Mouse (Mus musculus) adrenal gland, adult 18-20 months (tissue): ENCODE results near the gene Dnah1. TPM values are rescaled to one million over a fixed set of nuclear protein-coding genes. Genes with fewer than 3 reads are reported as not detected.
A peak's percentile ranks its signal among the peaks of the same experiment; 100 is the strongest.

Source experiments
- DNase-seq, 2 experiments: peaks; one replicate each; pipeline ENCODE4 v3.0.0; 2021 to 2022; ENCODE audit warnings: low spot score in 2 of 2
- long read RNA-seq, 2 experiments: library from polyadenylated mRNA; stranded (forward); transcript quantifications; one replicate each; pipeline ENCODE4 v2.0.0; 2021
- total RNA-seq, 2 experiments: library from RNA; stranded (reverse); gene quantifications; 1 replicate in 1 of 2; 2 replicates in 1 of 2; pipeline ENCODE4 v1.2.3; 2021

Gene Dnah1
- 1 to 10 TPM; 1.5 to 2.0 TPM for total RNA-seq
- long read RNA-seq, experiment 1 = 0 reads
- long read RNA-seq, experiment 2, partial matches to known transcripts = 4 of 4 reads
- long read RNA-seq, experiment 2, other reads (novel, unspliced or antisense) = 0 of 4 reads

DNA sequence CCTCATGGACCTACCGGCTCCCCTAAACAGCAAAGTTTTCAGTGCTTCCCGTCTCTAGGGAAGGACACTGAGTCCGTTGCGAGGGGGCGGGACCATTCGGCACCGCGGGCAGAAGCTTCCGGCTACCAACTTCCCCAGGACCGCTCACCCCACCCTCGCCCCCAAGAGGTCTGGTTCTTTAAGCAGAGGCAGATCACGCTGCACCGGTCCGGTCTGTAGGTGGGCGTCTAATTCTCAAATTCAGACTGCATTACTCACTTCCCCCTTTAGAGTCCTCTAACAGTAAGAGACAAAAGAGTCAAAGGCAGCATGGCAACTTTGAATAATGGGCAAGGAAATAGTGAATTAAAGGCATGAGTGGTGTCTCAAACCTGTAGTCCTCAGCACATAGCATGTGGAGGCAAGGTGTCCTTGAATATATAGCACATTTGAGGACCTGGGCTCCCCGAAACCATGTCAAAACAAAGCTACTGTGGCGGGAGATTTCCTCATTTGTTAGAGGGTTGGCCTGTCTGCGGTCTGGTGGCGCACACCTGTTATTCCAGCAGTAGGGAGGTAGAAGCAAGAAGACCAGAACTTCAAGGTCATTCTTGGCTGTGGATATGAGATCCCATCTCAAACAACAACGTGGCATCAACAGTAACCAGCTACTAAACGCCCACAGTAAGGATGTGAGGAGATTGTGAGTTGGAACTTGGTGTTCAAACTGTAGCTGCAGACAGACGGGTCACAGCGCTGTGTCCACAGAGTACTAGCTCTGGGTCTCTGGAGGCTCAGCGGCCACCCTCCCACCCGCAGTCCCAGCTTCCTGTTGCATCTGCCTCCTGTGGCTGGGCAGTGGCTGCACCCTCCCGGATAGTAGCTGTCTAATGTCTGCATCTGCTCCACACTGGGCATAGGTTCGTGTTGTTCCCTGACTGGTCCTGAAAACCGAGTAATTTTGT is at the start of gene Dnah1:
TSS of gene Dnah1 (minus strand) at position 48 of the 944 bp plus-strand sequence.
- peak; percentile 17 to 52 for DNase-seq

DNA sequence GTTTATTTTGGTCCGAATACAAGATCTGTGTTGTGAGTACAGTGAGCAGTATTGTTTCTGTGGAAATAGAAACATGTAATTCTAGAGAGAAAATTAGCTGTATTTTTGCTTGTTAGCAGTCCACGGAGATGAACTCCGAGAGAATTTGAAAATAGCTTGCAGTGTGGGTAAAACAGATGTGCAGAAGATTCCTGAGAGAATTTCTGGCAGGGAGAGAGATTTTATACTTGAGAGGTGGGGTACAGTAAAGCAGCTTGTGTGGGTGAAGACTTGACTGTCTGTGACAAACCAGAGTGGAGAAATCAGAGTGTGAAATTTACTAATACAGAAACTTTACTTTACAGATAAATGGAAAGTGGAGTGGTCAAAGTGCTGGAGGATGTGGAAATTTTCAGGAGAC is 45.7 kb upstream of the Dnah1 start:
- DNase-seq = no peak

DNA sequence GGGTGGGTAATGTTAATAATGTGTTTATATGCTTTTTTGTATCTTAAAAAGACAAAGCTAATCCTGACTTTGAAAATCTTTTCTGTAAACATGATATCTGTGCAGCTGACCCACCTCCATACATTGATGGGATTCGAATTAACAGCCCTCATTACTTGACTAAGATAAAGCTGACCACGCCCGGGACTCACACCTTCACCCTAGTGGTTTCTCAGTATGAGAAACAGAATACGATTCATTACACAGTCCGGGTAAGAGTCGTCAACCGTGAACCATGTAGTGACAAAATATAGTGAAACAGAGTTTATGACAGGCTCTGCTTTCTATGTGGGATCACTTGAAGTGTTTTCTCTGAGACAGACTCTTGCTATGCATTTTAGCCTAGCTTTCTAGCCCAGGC is 44.3 kb upstream of the Dnah1 start:
- no peak for DNase-seq

DNA sequence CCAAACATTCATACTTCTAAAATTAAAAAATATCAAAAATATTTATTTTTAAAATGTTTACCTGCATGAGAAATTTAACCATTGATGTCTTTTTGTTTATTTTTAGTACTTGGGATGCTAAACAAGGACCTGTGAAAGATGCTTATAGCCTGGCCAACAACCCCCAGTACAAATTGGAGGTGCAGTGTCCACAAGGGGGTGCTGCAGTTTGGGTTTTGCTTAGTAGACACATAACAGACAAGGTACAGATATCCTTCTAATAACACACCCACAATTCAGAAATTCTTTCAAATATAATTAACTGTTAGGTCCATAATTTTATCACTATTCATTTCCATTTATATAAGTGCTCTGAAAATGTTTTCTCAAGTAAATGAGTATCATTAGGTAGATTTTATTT is 41.7 kb upstream of the Dnah1 start:
- peak; percentile 75 to 79 for DNase-seq

DNA sequence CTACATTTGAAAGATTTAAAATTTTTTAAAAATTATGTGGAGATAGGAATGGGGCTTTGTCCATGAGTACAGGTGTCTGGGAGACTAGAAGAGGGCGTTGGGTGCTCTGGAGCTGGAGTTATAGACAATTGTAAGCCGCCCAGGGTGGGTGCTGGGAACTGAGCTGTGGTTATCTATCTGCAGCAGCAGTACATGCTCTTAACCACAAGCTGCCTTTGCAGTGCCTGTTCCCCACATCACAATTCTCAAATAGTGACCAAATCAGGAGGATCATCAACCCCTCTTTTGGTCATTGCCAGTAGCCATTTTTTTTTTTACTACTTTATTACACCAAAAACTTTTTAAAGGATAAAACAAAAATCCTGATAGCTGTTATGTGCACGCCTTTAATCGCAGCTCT is 40.9 kb upstream of the Dnah1 start:
- no peak for DNase-seq

DNA sequence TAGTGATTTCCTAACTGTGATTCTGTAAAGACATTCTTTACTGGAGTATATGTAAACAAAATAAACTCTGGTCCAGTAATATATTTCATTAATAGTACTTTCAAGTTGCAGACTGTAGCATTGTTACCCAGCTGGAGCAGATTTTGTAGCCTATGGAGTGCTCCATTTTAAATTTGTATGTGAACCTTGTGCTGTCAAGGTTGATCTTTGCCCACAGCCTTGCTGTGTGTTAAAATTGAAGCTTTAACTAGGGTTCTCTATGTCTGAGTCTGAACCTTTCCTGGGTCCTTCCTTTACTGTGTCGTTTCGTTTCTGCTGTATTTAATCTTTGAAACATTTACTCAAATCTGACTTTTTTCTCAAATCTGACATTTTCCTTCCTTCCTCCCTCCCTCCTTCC is 38.5 kb upstream of the Dnah1 start:
- no peak for DNase-seq

DNA sequence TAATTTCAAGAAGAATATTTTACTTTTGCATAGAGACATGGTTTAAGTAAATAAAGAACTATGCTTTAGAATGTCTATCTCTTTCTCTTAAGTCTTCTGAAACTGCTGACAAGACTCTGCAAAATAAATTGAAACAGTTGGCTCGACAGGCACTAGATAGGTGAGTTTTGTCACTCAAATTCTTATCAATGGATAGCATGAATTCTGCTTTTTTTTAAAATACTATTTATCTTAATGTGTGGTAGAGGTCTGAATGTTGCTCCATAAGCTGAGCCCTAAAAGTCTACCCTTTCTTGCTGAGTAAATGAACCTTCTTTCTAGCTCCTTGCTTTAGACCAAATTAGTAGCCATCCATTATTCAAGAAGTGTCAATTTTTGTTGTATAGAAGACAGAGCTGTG is 21.7 kb upstream of the Dnah1 start:
- DNase-seq = no peak

DNA sequence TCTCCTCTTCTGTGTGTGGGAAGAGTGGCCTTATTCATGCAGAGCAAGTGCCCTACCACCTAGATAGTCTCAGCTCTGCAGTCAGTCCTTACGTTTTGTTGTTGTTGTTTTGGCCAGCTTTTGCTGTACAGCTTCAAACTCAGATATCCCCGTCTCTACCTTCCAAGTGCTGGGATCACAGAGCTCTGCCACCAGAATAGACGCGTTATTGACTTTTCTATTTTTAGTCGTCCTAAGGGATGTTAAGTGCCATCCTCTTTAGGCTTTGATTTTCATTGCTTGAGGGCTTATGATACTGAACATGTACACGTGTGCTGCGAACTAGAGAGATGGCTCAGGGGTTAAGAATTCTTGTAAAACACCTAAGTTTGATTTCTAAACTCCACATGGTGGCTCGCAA is 19.5 kb upstream of the Dnah1 start:
- DNase-seq = no peak

DNA sequence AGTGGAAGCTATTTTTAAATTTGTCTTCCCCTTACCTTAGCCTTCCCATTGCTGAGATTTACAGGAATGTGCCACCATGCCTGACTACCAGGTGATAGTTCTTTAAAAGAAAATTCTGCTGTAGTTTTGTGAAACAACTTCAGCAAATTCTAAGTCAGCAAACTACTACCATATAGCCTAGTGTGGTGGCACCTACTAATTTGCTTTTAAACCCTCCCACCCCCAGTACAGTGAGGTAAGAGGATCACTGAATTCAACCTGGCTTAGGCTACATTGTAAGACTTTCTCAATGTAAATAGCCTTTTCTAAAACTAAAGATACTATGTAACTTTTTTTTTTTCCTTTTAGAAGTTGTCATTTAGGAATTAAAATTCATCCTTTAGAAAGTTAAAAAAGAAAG is 14.3 kb upstream of the Dnah1 start:
- no peak for DNase-seq

DNA sequence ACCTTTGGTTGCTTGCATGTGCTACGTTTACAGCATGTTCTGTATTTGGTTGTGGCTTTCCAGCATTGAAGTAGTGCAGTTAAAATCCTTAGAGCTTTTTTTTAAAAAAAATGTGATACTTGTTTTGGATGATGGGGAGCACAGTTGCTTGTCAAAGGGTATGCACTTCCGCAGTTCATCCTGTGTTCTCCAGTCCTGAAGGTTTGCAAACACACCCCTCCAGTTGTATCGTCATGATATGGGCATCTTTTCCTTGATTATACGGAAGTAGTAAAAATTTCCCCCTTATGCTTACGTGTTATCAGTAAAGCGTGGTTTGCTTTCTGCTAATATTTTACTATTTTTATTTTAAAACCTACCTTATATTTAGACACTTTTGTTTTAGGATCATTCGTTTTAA is 13.7 kb upstream of the Dnah1 start:
- DNase-seq = no peak

DNA sequence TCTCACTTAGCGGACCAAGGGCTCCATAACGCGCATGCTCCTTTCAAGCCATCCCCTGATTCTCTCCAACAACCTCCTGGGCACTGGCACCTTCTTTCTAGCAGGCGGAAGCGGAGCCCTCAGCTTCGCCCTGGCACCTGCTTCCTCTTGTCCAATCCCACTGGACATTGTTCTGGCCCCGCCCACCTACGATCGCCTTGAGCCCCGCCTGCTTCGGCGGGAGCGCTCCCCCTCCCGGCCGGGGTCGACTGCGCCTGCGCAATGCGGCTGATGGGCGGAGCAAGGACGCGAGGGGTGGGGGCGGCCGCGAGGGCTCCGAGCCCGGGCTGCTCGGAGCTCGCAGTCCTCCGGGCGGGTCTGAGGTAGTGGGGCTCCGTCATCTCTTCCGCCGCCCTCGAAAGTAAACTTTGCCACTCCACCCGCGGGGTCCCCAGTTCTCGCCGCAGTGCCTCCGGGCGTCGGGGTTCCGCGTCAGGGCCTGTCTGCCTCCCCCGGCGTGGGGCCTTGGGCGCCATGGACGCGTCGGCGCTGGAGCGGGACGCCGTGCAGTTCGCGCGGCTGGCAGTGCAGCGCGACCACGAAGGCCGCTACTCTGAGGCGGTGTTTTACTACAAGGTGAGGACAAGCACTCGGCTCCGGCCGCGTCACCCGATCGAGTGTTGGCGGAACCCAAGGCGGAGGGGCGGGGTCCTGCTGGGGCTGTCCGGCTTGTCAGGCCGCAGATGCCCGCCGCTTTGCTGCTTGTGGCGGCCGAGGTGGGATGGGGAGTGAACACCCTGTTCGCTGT is 12.9 kb upstream of the Dnah1 start, which contains the start of gene Capn7:
TSS of gene Capn7 (plus strand) at position 270 of the 787 bp plus-strand sequence.
- peak; percentile 99 to 100 for DNase-seq

DNA sequence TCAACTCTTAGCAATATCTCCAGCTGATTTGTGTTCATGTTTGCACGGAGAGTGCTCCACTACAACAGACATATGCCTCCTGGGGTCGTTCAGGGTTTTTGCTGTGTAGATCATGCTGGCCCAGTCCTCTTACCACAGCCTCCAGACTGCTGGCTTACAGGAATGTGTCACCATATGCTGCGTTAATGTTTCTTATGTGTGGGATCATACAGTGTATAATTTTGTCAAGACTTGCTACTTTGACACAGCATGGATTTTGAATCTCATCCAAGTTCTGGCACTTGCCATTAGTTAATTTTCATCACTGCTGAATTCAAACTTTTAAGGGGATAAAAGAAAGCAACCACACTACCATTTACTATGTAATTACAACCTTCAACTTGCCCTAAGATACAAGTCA is 12.1 kb upstream of the Dnah1 start:
- no peak for DNase-seq

DNA sequence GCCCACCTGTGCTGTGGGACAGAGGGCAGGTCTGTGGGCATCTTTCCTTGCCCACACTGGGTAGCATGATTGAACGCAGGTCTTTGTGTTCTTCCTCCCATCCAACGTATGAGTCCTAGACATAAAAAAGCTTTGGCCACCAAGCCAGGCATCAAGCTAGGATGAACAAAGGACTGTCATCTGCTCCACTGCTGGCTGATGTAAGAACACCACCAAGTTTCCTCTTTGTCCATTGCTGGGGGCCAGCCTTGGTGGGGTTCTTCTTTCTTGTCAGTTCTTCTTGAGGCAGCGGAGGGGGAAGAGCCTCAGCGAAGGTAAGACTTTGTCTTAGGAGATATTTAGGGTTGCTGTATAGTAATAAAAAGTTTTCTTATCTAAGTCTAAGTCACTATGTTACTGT is 7.3 kb upstream of the Dnah1 start:
- no peak for DNase-seq

DNA sequence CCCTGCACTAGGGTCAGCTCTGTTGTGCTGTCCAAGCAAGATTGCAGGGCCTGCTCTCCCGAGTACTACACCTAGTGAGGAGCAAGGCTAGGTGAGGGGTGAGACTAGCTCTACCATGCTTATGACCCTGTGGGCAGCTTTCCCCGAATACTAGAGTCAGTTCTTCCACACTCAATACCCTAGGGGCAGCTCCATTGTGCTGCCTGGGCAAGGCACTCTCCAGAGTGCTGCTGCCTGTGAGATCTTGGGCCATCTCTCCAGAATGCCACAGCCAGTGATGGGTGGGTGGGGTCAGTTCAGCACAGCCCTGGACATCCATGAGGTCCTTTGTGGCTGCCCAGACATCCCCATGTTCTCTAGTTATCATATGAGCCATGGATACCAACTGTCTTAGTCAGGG is 6.0 kb upstream of the Dnah1 start:
- DNase-seq = no peak

DNA sequence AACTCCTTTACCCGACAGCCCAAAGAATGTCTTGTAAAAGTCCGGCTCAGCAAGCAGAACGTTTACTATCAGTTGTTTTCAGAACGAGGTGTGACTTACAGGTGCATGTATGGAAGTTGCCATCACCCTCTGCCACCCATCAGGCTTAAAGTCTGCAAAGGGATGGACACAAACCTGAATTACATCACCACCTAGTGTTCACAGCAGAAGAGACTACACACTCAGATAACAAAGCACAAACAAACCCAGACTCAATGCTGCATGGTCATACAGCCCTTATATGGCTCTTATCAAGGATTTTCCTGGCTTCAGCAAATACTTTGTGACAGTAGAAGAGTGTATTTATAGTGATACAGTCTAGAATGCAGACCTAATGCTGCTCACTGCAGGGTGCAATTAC is 4.0 kb upstream of the Dnah1 start:
- no peak for DNase-seq

DNA sequence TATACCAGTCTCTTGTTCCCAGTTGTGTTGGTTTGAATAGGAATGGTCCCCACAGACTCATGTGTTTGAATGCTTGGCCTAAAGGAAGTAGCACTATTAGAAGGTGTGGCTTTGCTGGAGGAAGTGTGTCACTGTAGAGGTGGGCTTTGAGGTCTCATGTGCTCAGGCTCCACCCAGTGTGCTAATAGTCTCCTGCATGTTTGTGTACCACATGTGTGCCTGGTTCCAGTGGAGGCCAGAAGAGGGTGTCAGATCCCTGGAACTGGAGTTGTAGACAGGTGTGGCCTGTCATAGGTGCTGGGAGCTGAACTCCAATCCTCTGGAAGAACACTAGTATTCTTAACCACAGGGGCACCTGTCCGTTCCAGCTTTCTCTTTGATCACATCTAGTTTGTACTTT is 3.5 kb upstream of the Dnah1 start:
- no peak for DNase-seq

DNA sequence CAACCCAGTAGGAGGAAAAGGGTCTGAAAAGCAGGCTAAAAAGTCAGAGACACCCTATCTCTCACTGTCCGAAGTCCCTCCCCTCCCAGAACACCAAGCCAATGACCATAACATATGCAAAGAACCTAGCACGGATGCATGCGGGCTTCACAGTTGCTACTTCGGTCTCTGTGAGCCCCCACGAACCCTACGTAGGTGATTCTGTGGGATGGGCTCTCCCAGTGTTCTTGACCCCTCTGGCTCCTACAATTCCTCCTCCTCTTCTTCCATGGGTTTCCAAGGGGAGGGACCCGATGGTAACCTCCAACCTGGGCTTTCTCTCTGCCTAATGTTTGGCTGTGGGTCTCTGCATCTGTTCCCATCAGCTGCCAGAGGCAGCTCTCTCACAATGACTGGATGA is 3.1 kb upstream of the Dnah1 start:
- DNase-seq = no peak

DNA sequence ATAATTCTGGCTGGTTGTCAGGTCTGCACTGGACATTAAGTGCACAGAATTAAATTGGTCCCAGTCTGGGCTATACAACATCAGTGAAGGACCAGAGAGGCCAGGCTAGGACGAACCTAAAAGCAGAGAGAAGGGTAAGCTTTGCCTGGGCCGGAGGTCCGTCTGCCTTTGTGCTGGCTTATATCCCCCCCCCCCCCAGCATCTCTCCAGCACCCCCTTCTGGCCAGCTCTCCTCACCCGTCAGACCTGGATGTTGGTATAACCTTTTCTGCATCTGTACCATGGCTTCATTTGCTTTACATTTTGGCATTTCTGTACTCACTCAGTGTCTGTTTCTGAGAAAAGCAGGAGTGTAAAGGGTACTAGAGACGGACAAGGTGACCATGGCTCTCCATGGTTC is 1.9 kb upstream of the Dnah1 start:
- DNase-seq = no peak

DNA sequence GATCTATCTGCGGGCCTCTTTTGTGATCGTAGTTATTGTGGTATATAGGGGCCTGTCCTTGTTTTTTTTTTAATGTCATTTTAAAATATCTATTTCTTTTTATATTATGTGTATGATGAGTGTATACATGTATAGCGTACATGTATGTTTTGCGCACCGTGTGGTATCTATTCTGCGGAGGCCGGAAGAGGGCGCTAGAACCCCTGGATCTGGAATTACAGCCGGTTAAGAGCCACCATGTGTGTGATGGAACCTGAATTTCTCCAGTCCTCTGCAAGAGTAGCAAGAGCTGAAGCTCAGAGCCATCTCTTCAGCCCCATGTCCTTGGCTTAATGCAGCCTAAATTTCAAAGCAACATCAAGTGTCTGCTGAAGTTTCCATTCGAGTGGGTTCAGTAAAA is 1.2 kb upstream of the Dnah1 start:
- DNase-seq = no peak

DNA sequence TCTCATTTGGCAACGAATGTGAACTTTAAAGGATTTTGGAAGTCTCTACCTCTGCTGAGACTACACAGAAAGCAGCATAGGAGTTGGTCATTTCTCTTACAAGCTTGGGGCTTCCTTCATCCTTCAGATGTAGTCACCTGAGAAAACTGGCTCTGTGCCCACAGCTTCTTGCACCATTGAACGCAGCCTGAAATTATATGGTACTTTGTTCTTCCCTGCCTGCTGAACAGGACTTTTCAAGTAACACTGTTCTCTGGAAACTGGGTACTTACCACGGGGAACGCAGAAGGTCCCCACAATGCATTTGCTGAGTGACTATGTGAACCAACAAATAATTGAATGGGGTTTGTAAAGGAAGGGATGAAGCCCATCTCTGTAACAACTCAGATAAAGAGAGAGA is 507 bp downstream of the Dnah1 start:
- DNase-seq = no peak

DNA sequence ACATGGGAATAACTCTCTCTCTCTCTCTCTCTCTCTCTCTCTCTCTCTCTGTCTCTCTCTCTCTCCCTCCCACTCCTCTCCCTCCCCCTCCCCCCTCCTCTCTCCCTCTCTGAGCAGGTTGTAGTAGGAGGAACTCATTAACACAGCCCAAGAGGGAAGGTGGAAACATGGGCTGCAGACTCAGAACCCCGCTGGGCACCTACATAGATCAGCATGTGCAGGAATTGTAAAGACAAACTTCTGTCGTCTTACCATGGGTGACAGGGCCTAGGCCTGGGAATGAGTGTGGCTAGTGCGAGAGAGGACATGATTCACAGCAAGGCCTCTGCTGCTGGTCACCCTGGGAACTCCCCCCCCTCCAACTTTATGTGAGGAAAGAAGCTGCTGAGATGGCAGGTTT is 1.5 kb downstream of the Dnah1 start:
- no peak for DNase-seq

DNA sequence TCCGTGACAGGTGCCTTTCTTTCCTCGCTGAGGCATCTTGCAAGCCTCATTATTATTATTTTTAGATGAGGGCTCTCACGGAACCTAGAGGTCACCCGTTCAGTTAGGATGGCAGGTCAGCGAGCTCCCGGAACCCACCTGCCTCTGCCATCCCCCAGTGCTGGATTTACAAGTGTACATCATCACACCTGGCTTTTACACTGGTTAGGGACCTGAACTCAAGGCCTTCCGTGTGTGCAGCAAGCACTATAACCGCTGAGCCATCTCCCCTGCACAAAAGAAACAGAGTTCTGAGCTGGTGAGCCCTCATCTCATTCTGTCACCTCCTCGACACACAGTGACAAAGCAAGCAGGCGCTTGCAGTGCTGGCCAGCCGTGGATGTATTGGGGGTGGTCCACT is 2.5 kb downstream of the Dnah1 start:
- no peak for DNase-seq
